Mouse (Mus musculus): Measurements from ENCODE around the gene Kcnma1. TPM values are rescaled to one million over a fixed set of nuclear protein-coding genes. Genes with fewer than 3 reads are reported as not detected.

Kcnma1 gene
- polyA plus RNA-seq, 1 experiment from 2014 or later, result 0.03 TPM

- no peaks in the 10 kb centered on the region for H3K9me3 ChIP-seq (replicated peaks)
- no peak overlapping the region for H3K27ac ChIP-seq
- DNase-seq (no peak), ATAC-seq (ENCODE audit: low read depth) (no peak)
- H3K27me3 ChIP-seq, result no peaks in the 10 kb centered on the region
- no peaks in the 10 kb centered on the region for H3K36me3 ChIP-seq
- H3K4me1 ChIP-seq (replicated peaks), result no peaks in the 10 kb centered on the region
- no peak overlapping the region for H3K4me3 ChIP-seq (replicated peaks)
- H3K9ac ChIP-seq, result no peak overlapping the region
- no peak overlapping the region for H3K4me2 ChIP-seq
- 74% methylated on average over 8 of the region's 8 CpGs for WGBS (ENCODE audit: insufficient replicate concordance)
Measured at GRCm38 (mm10) chr14:23357529-23358278, 656.6 kb downstream of the Kcnma1 start.

DNA sequence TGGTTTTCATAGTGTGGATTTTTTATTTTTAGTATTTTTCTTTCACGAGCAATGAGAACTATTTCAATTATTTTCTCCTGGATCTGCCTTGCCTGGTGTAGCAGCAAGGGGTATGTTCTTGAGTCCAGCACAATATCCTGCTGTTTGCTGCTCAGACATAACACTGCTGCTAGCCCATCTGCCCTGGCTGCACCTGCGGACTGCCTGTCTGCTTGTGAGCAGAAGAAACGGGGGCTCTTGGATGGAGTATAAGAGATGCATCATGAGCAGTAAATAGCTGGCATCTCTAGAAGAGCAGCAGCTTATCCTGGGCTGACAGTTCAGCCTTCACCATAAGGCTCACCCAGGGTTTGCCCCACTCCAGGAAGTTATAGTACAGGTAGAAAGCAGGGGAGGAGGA, 687.5 kb downstream of the Kcnma1 start:
- DNase-seq, result no peak

DNA sequence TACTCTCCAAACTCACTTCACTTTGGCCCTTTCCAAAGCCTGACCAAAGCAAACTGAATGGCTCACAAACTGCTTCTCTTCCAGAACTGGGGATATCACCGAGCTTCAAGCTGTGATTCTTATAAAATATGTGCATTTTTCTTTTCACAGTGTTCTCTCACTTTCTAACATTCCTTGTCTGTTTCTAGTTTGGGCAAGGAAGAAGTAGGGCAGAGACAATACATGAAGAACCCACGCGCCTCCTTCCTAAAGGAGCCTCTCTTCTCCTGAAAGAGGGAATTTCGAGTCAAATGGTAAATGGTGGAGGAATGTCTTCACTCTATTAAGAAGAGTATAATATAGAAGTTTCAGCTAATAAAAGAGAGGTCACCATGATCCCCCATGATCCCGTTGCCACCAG, 709.0 kb downstream of the Kcnma1 start:
- DNase-seq (no peak), ATAC-seq (ENCODE audit: low read depth) (no peak)
- Histone ChIP-seq H3K27ac (no peak overlapping the region), H3K4me1 (replicated peaks) (no peaks in the 10 kb centered on the region), H3K36me3 (no peaks in the 10 kb centered on the region), H3K4me2 (no peak overlapping the region), H3K9ac (no peak overlapping the region), H3K9me3 (replicated peaks) (no peaks in the 10 kb centered on the region), H3K4me3 (replicated peaks) (no peak overlapping the region), H3K27me3 (no peaks in the 10 kb centered on the region)
- 57% methylated on average over 5 of the region's 5 CpGs for WGBS (ENCODE audit: insufficient replicate concordance)

More for the DNA sequence above, 687.5 kb downstream of the Kcnma1 start:
- no peak for ATAC-seq (ENCODE audit: low read depth)
- WGBS (ENCODE audit: insufficient replicate concordance), result 55% methylated on average over 3 of the region's 3 CpGs
- no peaks in the 10 kb centered on the region for H3K27me3 ChIP-seq
- H3K4me3 ChIP-seq (replicated peaks), result no peak overlapping the region
- H3K36me3 ChIP-seq, result no peaks in the 10 kb centered on the region
- H3K27ac ChIP-seq, result no peak overlapping the region
- no peak overlapping the region for H3K9ac ChIP-seq
- no peaks in the 10 kb centered on the region for H3K4me1 ChIP-seq (replicated peaks)
- H3K4me2 ChIP-seq, result no peak overlapping the region
- H3K9me3 ChIP-seq (replicated peaks), result no peaks in the 10 kb centered on the region

GRCm38 (mm10) chr14:23300443-23300842, 713.8 kb downstream of the Kcnma1 start:
- ATAC-seq (ENCODE audit: low read depth) (no peak), DNase-seq (no peak)
- no peak overlapping the region for H3K4me3 ChIP-seq (replicated peaks)
- H3K9me3 ChIP-seq (replicated peaks), result no peaks in the 10 kb centered on the region
- H3K36me3 ChIP-seq, result no peaks in the 10 kb centered on the region
- no peaks in the 10 kb centered on the region for H3K27me3 ChIP-seq
- H3K4me2 ChIP-seq, result no peak overlapping the region
- H3K27ac ChIP-seq, result no peak overlapping the region
- WGBS (ENCODE audit: insufficient replicate concordance), result 63% methylated on average over 2 of the region's 2 CpGs
- no peaks in the 10 kb centered on the region for H3K4me1 ChIP-seq (replicated peaks)
- H3K9ac ChIP-seq, result no peak overlapping the region

DNA sequence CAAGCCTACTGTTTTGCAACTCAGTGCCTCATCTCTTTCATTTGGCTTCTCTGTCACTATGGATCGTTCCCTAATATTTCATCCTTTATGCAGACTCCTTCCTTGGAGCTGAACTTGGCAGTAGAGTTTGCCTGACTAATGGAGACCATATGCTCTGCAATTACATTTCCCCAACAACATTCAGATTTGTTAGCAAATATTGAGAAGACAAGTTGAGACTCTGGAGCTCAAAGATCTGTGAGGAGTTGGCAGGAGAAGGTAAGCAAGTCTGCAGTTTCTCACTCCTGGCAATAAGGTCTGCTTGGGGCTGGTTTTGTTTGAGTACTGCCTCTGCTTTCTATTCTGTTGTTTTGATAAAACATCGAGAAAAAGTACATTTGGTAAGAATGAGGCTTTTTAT, 723.7 kb downstream of the Kcnma1 start:
- Histone ChIP-seq H3K4me3 (replicated peaks) (no peak overlapping the region), H3K27ac (no peak overlapping the region), H3K36me3 (no peaks in the 10 kb centered on the region), H3K9me3 (replicated peaks) (no peaks in the 10 kb centered on the region), H3K27me3 (no peaks in the 10 kb centered on the region), H3K9ac (no peak overlapping the region), H3K4me1 (replicated peaks) (no peaks in the 10 kb centered on the region), H3K4me2 (no peak overlapping the region)
- ATAC-seq (ENCODE audit: low read depth) (no peak), DNase-seq (no peak)
- WGBS (ENCODE audit: insufficient replicate concordance), result 54% methylated on average over 2 of the region's 2 CpGs

- DNase-seq, result no peak
- Histone ChIP-seq H3K9ac (no peak overlapping the region), H3K4me1 (replicated peaks) (no peaks in the 10 kb centered on the region), H3K4me3 (replicated peaks) (no peak overlapping the region), H3K4me2 (no peak overlapping the region), H3K27ac (no peak overlapping the region), H3K36me3 (no peaks in the 10 kb centered on the region), H3K27me3 (no peaks in the 10 kb centered on the region), H3K9me3 (replicated peaks) (no peaks in the 10 kb centered on the region)
- no peak for ATAC-seq (ENCODE audit: low read depth)
- 31% methylated on average over 4 of the region's 4 CpGs for WGBS (ENCODE audit: insufficient replicate concordance)
Measured at GRCm38 (mm10) chr14:23266554-23267309, 747.6 kb downstream of the Kcnma1 start.

DNA sequence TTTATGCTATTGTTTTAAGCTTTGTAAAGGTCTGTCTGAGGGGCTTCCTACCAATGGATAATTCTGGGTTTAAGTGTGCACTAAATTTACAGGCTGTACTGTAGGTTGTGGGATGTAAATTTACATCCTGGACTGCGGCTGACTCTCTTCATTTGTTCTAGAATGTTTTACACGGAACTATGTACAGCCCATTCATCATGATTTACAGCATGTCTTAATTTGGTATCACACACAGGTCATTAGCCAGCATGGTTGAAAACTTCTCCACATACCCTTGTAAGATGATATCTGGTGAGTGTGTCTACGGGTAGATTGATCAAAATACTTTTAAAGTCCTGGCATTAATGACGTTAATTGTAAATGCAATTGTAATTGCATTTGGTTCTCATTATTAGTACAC, 761.1 kb downstream of the Kcnma1 start:
- Histone ChIP-seq H3K9me3 (replicated peaks) (no peaks in the 10 kb centered on the region), H3K4me3 (replicated peaks) (no peak overlapping the region), H3K9ac (no peak overlapping the region), H3K36me3 (no peaks in the 10 kb centered on the region), H3K27me3 (no peaks in the 10 kb centered on the region), H3K27ac (no peak overlapping the region), H3K4me1 (replicated peaks) (no peaks in the 10 kb centered on the region), H3K4me2 (no peak overlapping the region)
- DNase-seq, result no peak
- WGBS (ENCODE audit: insufficient replicate concordance), result 69% methylated on average over 4 of the region's 4 CpGs
- ATAC-seq (ENCODE audit: low read depth), result no peak

GRCm38 (mm10) chr14:23244446-23244845, 769.8 kb downstream of the Kcnma1 start:
- WGBS (ENCODE audit: insufficient replicate concordance), result 56% methylated on average over 5 of the region's 5 CpGs
- Histone ChIP-seq H3K9me3 (replicated peaks) (no peaks in the 10 kb centered on the region), H3K36me3 (no peaks in the 10 kb centered on the region), H3K4me3 (replicated peaks) (no peak overlapping the region), H3K27me3 (no peaks in the 10 kb centered on the region), H3K27ac (no peak overlapping the region), H3K9ac (no peak overlapping the region), H3K4me2 (no peak overlapping the region), H3K4me1 (replicated peaks) (no peaks in the 10 kb centered on the region)
- ATAC-seq (ENCODE audit: low read depth) (no peak), DNase-seq (no peak)

DNA sequence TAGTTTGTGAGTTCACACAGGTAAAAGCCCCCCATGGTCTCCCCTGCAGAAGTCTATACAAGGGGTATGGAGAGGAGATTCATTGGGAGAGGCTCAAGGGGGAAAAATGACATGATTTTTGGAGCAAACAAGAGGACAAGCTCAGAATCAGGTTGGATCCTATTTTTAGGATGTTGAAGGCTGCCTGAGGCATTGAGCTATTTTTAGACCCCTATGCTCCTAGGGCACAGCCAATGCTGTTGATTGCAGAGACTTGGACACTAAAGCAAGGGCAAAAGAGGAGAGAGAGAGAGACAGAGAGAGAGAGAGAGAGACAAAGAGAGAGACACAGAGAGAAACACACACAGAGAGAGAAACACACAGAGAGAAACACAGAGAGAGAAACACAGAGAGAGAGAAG, 770.4 kb downstream of the Kcnma1 start:
- Histone ChIP-seq H3K4me1 (replicated peaks) (no peaks in the 10 kb centered on the region), H3K4me2 (no peak overlapping the region), H3K9ac (no peak overlapping the region), H3K27me3 (no peaks in the 10 kb centered on the region), H3K4me3 (replicated peaks) (no peak overlapping the region), H3K9me3 (replicated peaks) (no peaks in the 10 kb centered on the region), H3K36me3 (no peaks in the 10 kb centered on the region), H3K27ac (no peak overlapping the region)
- ATAC-seq (ENCODE audit: low read depth) (no peak), DNase-seq (no peak)

Other genes with a start within 250 kb of the Kcnma1 start
- 1.1 and 1.6 TPM in 2 replicates for gene Dlg5, start 231.4 kb upstream of the Kcnma1 start, polyA plus RNA-seq (2015; fragmentation: Nextera tagmentation; extraction: Ambion mirVana)